Mouse (Mus musculus): ENCODE results near the gene 4930558K02Rik. TPM values are rescaled to one million over a fixed set of nuclear protein-coding genes. Genes with fewer than 3 reads are reported as not detected.

The 4930558K02Rik gene
- polyA plus RNA-seq (2017; shearing (Covaris generic)), result 0.89 TPM

DNA sequence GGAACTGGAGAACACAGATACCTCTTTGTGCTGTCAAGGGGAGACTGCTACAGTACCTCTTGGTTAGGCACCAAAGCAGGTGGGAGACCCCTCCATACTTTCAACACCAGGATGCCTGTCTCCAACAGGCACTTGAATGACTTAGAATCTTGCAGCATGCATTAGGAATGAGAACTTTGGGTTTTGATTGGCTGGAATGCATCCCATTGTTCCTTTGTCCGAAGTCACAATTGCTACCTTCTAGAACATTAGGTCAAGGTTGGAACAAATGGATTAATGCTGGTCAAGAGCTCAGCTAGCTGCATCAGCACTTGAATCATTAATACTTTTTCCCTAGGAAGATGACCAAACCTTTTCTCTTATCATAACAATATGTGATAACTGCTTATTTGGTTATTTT lies at the start of gene 4930558K02Rik:
TSS of gene 4930558K02Rik (minus strand) at position 101 of the 400 bp plus-strand sequence.

DNA sequence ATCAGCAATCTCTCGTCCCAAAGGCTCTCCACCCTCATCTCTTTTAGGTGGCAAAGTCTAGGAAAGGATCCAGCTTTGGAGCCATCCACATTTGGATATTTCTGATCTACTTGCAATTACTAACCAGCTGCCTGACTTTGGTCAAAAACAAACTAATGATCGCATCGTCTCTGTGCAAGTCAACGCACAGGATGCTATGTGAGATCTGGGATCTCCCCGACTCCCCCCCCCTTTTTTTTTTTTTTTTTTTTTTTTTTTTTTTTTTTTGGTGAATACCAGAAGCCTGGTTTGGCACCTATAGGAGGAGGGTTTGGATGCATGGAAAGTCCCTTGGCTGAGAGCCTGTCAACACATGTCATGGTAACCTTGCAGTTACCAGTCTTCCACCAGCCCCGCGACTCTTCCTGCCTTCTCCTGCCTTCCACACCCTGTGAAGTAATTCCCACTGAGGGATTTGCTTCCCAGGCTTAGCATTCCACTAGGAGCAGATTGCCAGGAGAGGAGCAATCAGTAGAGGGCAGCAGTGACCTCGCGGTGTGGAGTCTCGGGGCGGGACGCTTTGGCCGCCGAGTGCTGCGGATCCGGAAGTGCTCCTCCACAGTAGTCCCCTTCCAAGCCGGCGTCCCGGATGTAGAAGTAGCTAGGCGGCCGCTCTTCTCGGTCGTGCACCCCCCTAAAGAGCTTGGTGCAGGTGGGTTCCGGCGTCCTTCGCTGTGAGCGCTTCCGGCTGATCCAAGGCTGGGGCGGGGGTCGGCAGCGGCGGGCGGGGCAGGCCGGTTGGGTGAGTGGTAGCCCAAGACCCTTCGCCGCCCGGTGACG lies 10.6 kb downstream of the 4930558K02Rik start, which contains the start of gene Pigc:
TSS of gene Pigc (plus strand) at position 598 of the 819 bp plus-strand sequence.

Other genes with a start within 250 kb of the 4930558K02Rik start
- 292 TPM for gene Fasl, start 191.1 kb downstream of the 4930558K02Rik start, polyA plus RNA-seq (2017; shearing (Covaris generic))
- gene Suco, start 103.0 kb downstream of the 4930558K02Rik start, polyA plus RNA-seq (2017; shearing (Covaris generic)), result 103 TPM
- 18.3 TPM for gene Pigc, start 10.4 kb downstream of the 4930558K02Rik start, polyA plus RNA-seq (2017; shearing (Covaris generic))

Measured in effector memory CD4-positive, alpha-beta T cell, adult 7 months (primary cell).